Mouse (Mus musculus) intestine, postnatal 0 days (tissue): ENCODE results near the gene Qprt. TPM values are rescaled to one million over a fixed set of nuclear protein-coding genes. Genes with fewer than 3 reads are reported as not detected.
A peak's percentile ranks its signal among the peaks of the same experiment; 100 is the strongest.

Experiments
- ATAC-seq: fragments of 200-750 bp; cut with Nextera tagmentation; 2 replicates; pipeline ENCODE4 v1.8.0; 2017; ENCODE audit warnings: mild to moderate bottlenecking, moderate TSS enrichment, moderate library complexity
- H3K27ac ChIP-seq: fragments of 300-500 bp; sonication (generic); 2 replicates; pipeline ENCODE4 v1.5.1; 2014; ENCODE audit warnings: mild to moderate bottlenecking, low read depth, low read length, moderate library complexity
- H3K27me3 ChIP-seq: fragments of 300-500 bp; sonication (generic); replicated peaks from 2 replicates; pipeline ENCODE4 v1.6.1; 2014; ENCODE audit warnings: low read length, mixed read lengths; ENCODE audit not compliant: control insufficient read depth, insufficient read depth
- H3K36me3 ChIP-seq: fragments of 300-500 bp; sonication (generic); 2 replicates; pipeline ENCODE4 v1.6.1; 2014; ENCODE audit warnings: mild to moderate bottlenecking, moderate library complexity; ENCODE audit not compliant: control insufficient read depth, insufficient read depth
- H3K4me1 ChIP-seq: fragments of 300-500 bp; sonication (generic); replicated peaks from 2 replicates; pipeline ENCODE4 v1.6.1; 2014; ENCODE audit warnings: antibody characterized with exemption, low read length, mixed read lengths; ENCODE audit not compliant: control insufficient read depth, insufficient read depth
- H3K4me2 ChIP-seq: fragments of 300-500 bp; sonication (generic); replicated peaks from 2 replicates; pipeline ENCODE4 v1.6.1; 2014; ENCODE audit warnings: low read depth, mild to moderate bottlenecking, moderate library complexity
- H3K4me3 ChIP-seq: fragments of 300-500 bp; sonication (generic); 2 replicates; pipeline ENCODE4 v1.5.1; 2014; ENCODE audit warnings: low read depth, low read length
- H3K9ac ChIP-seq: fragments of 300-500 bp; sonication (generic); 2 replicates; pipeline ENCODE4 v1.6.1; 2014; ENCODE audit warnings: mild to moderate bottlenecking, low read depth, low read length
- H3K9me3 ChIP-seq: fragments of 300-500 bp; sonication (generic); 2 replicates; pipeline ENCODE4 v1.6.1; 2016; ENCODE audit warnings: mixed run types; ENCODE audit not compliant: control insufficient read depth
- CTCF ChIP-seq: sonication (generic); IDR thresholded peaks from 2 replicates; pipeline ENCODE4 v1.5.1; 2016; ENCODE audit warnings: low read depth, mild to moderate bottlenecking, control low read depth, antibody characterized with exemption, moderate library complexity
- WGBS: fragments of 180-500 bp; shearing (Covaris S2); extraction: QIAGEN DNeasy Blood & Tissue Kit; methylation state at CpG from one replicate; pipeline ENCODE4 v1.1.7; 2014; 5-methylcytosine and 5-hydroxymethylcytosine counted together
- polyA plus RNA-seq: library from polyadenylated mRNA; unstranded; fragments of >200 nt; fragmentation: Nextera tagmentation; extraction: Ambion mirVana; gene quantifications from 2 replicates; pipeline ENCODE4 v1.2.1, GENCODE M21; 2015

Gene Qprt
- polyA plus RNA-seq: 1.8 and 2.0 TPM in 2 replicates

DNA sequence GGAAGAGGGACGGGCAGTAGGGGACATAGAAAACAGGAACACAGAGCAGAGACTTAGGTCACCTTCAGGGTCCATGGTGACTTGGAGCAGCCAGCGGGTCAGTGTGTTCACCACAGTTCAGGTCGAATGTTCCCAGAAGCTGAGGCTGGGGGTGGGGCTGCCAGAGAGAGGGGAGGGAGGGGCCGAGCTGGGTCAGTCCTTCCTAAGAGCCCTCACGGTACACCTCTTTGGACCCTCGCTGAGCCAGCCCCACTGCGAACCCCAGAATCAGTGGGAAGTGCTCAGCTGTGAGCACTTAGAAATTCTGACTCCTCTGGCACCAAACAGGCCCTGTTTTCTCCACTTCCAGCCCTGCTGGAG, at the start of gene Qprt:
TSS of gene Qprt (minus strand) at position 316 of the 360 bp plus-strand sequence.
- no peak within 1 kb of the TSS for H3K9ac ChIP-seq
- H3K27me3 ChIP-seq: no peaks in the 10 kb centered on the region
- H3K4me2 ChIP-seq: peak within 1 kb of the TSS; percentile 44
- no peak for ATAC-seq
- H3K36me3 ChIP-seq: no peaks in the 10 kb centered on the region
- 32% methylated on average over 7 of the region's 7 CpGs for WGBS
- H3K9me3 ChIP-seq: 0 out of 2 replicates have a peak, but pooled peaks cover 2% of the 10 kb centered on the region
- 0 out of 2 replicates have a peak within 1 kb of the TSS, but pooled peaks have one; percentile 5 for H3K4me3 ChIP-seq
- TF ChIP-seq CTCF: no peak
- peaks cover 19% of the 10 kb centered on the region for H3K4me1 ChIP-seq
- peak within 1 kb of the TSS; percentile 35; the same call in 1 of the 2 replicates for H3K27ac ChIP-seq

DNA sequence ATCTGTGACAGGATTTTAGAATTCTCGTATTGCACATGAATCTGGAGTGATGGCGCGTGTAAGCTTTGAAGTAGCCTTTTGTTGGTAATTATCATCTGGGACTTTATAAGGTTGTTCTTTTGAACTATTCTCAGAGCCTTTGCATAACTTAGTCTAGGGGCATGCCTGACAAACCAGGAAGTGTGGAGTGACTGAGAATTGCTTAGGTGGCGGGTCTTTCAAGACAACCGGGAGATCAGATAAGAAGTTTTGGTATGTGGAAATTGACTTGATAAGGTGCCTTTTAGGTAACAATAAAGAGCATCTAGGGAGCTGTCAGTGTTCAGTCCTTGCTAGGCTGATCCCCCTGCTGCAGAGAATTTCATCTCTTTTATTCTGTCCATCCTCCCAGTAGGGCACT, 44.5 kb upstream of the Qprt start:
- H3K36me3 ChIP-seq: no peaks in the 10 kb centered on the region
- no peak overlapping the region for H3K4me2 ChIP-seq
- TF ChIP-seq CTCF: no peak
- no peak overlapping the region for H3K9ac ChIP-seq
- H3K4me3 ChIP-seq: no peak overlapping the region
- no peaks in the 10 kb centered on the region for H3K4me1 ChIP-seq
- 75% methylated on average over 5 of the region's 5 CpGs for WGBS
- no peaks in the 10 kb centered on the region for H3K9me3 ChIP-seq
- ATAC-seq: no peak
- H3K27ac ChIP-seq: no peak overlapping the region
- H3K27me3 ChIP-seq: no peaks in the 10 kb centered on the region

DNA sequence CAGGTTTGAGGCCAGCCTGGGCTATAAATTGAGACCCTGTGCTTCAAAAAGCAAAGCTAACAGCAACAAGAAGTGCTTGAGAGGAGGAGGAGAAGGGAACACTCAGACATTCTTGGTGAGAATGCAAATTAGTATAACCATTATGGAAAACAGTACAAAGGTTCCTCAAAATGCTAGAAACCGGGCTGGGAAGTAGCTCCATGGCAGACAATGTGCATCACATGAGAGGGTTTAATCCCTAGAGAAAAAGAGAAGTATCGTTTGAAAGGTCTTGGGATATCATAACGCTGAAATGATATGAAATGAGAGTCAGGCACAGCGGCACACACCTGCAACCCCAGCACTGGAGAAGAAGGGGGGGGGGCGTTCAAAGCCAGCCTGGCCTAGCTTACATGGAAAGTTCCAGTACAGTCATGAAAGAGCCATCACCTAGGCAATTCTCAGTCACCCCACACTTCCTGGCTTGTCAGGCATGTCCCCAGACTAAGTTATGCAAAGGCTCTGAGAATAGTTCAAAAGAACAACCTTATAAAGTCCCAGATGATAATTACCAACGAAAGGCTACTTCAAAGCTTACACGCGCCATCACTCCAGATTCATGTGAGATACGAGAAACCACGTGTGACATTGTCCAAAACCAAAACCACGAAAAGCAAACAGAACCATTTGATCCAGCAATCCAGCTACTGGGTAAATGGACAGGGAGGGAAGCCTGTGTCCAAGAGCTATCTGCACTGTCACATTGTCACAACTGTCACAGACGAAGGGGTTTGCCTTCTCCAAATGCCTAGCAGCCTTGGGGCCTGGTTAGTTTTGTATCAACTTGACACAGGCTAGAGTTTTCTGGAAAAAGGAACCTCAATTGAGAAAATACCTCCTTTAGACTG, 43.8 kb upstream of the Qprt start:
- TF ChIP-seq CTCF: no peak
- Histone ChIP-seq H3K4me1 (no peaks in the 10 kb centered on the region), H3K27ac (no peak overlapping the region), H3K27me3 (no peaks in the 10 kb centered on the region), H3K4me3 (no peak overlapping the region), H3K9ac (no peak overlapping the region), H3K4me2 (no peak overlapping the region), H3K9me3 (no peaks in the 10 kb centered on the region), H3K36me3 (no peaks in the 10 kb centered on the region)
- no peak for ATAC-seq
- WGBS: 83% methylated on average over 12 of the region's 12 CpGs

DNA sequence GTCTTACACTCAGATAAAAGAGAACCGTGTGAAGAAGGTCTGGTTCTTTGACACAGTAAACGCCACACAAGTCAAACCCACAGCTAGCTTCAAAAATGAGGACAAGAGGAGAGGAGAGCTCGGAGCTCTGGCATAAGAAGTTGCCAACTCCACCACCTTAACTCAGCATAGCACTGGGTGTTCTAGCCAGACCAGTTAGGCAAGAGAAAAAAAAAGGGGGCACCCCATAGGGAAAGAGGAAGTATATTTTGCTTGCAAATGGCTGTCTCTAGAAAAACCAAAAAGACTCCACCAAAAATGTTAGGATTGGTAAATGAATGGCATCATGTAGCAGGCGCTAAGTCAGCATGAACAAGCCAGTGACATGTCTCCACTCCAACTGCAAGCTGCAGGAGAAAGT, 42.0 kb upstream of the Qprt start:
- Histone ChIP-seq H3K36me3 (no peaks in the 10 kb centered on the region), H3K9ac (no peak overlapping the region), H3K4me3 (no peak overlapping the region), H3K4me1 (no peaks in the 10 kb centered on the region), H3K27ac (no peak overlapping the region), H3K4me2 (no peak overlapping the region), H3K27me3 (no peaks in the 10 kb centered on the region), H3K9me3 (no peaks in the 10 kb centered on the region)
- ATAC-seq: no peak
- TF ChIP-seq CTCF: no peak
- WGBS: 83% methylated on average over 4 of the region's 4 CpGs

DNA sequence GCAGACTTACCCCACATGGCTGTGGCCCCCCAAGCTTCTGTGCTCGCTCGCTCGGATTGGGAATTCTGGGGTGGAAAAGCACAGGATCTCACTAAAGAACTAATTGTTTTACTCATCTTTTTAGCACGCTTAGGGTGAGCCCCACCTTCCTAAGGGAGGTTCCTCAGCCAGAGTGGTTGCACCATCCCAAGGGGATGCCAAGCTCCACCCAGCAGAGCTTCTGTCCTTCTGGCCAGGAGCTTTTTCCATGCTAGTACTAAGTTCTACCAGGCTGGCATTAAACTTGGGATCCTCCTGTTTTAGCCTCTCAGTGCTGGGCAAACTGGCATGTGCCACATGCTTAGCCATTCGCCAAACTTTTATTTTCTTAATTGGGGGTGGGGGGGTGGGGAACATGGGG, 40.5 kb upstream of the Qprt start:
- H3K4me2 ChIP-seq: no peak overlapping the region
- no peak for TF ChIP-seq CTCF
- WGBS: 83% methylated on average over 5 of the region's 5 CpGs
- H3K36me3 ChIP-seq: no peaks in the 10 kb centered on the region
- no peaks in the 10 kb centered on the region for H3K9me3 ChIP-seq
- no peak overlapping the region for H3K27ac ChIP-seq
- H3K4me1 ChIP-seq: no peaks in the 10 kb centered on the region
- H3K4me3 ChIP-seq: no peak overlapping the region
- ATAC-seq: no peak
- no peak overlapping the region for H3K9ac ChIP-seq
- H3K27me3 ChIP-seq: no peaks in the 10 kb centered on the region

DNA sequence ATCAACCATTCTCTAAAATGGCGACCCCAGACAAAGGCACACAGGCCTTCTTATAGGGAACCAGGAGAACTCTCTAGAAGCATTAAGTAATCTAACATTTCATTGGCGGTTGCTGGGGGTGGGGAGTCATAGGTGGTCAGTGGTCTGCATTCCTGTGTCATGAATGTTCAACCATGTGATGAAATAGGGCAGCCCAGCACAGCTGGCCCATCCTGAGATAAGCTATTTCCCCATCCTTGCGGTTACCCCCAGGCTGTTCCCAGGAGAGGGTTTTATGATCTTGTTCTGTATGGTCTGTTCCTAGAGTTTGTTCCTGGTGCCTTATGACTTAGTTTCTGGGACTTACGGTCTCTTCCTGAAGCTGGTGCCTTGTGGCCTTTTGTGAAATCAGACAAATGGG, 35.5 kb upstream of the Qprt start:
- TF ChIP-seq CTCF: no peak
- no peaks in the 10 kb centered on the region for H3K36me3 ChIP-seq
- H3K4me2 ChIP-seq: no peak overlapping the region
- no peaks in the 10 kb centered on the region for H3K9me3 ChIP-seq
- H3K27ac ChIP-seq: no peak overlapping the region
- H3K4me3 ChIP-seq: no peak overlapping the region
- no peaks in the 10 kb centered on the region for H3K27me3 ChIP-seq
- 67% methylated on average over 4 of the region's 4 CpGs for WGBS
- H3K9ac ChIP-seq: no peak overlapping the region
- no peak for ATAC-seq
- no peaks in the 10 kb centered on the region for H3K4me1 ChIP-seq
